Mouse (Mus musculus) lung, postnatal 14 days (tissue): ENCODE data around the gene Sppl2c.
A peak's percentile ranks its signal among the peaks of the same experiment; 100 is the strongest.

Experiments used
- DNase-seq: peaks from one replicate; pipeline ENCODE4 v3.0.0; 2021

Gene Sppl2c

GRCm38 (mm10) chr11:104186135-104186836 is at the start of gene Sppl2c:
TSS of gene Sppl2c (plus strand) at chr11:104186327.
- DNase-seq, result no peak

GRCm38 (mm10) chr11:104138976-104139375 is 47.2 kb upstream of the Sppl2c start:
- no peak for DNase-seq

- no peak for DNase-seq
These were observed 41.2 kb upstream of the Sppl2c start for GRCm38 (mm10) chr11:104144930-104145329.

- no peak for DNase-seq
These were observed 37.3 kb upstream of the Sppl2c start for GRCm38 (mm10) chr11:104148787-104149186.

GRCm38 (mm10) chr11:104150911-104151310 is 35.2 kb upstream of the Sppl2c start:
- no peak for DNase-seq

- no peak for DNase-seq
These were observed 31.8 kb upstream of the Sppl2c start for GRCm38 (mm10) chr11:104154332-104154731.

GRCm38 (mm10) chr11:104154820-104155635 is 31.1 kb upstream of the Sppl2c start:
- no peak for DNase-seq

- no peak for DNase-seq
These were observed 30.2 kb upstream of the Sppl2c start for GRCm38 (mm10) chr11:104155899-104156298.

- DNase-seq, result no peak
These were observed 29.7 kb upstream of the Sppl2c start for GRCm38 (mm10) chr11:104156391-104156790.

- DNase-seq, result peak; percentile 54
These were observed 28.4 kb upstream of the Sppl2c start for GRCm38 (mm10) chr11:104157603-104158259.

- no peak for DNase-seq
These were observed 27.7 kb upstream of the Sppl2c start for GRCm38 (mm10) chr11:104158260-104158907.

GRCm38 (mm10) chr11:104159769-104160272 is 26.3 kb upstream of the Sppl2c start:
- no peak for DNase-seq

GRCm38 (mm10) chr11:104161153-104161552 is 25.0 kb upstream of the Sppl2c start:
- DNase-seq, result no peak

- DNase-seq, result no peak
These were observed 21.9 kb upstream of the Sppl2c start for GRCm38 (mm10) chr11:104164257-104164656.

- DNase-seq, result peak; percentile 63
These were observed 14.8 kb upstream of the Sppl2c start for GRCm38 (mm10) chr11:104171281-104171781.

GRCm38 (mm10) chr11:104178893-104179292 is 7.2 kb upstream of the Sppl2c start:
- DNase-seq, result no peak

GRCm38 (mm10) chr11:104179804-104180203 is 6.3 kb upstream of the Sppl2c start:
- DNase-seq, result no peak

GRCm38 (mm10) chr11:104182141-104182540 is 4.0 kb upstream of the Sppl2c start:
- DNase-seq, result no peak

GRCm38 (mm10) chr11:104186837-104187150 is 667 bp downstream of the Sppl2c start:
- DNase-seq, result no peak

GRCm38 (mm10) chr11:104187766-104188165 is 1.6 kb downstream of the Sppl2c start:
- no peak for DNase-seq

GRCm38 (mm10) chr11:104190008-104190407 is 3.9 kb downstream of the Sppl2c start:
- DNase-seq, result no peak

- no peak for DNase-seq
These were observed 9.3 kb downstream of the Sppl2c start for GRCm38 (mm10) chr11:104195382-104195781.

GRCm38 (mm10) chr11:104195791-104196190 is 9.7 kb downstream of the Sppl2c start:
- DNase-seq, result peak; percentile 85
